Mouse (Mus musculus) heart, embryonic 12.5 days (tissue): Measurements from ENCODE around the gene Tanc1. TPM values are rescaled to one million over a fixed set of nuclear protein-coding genes. Genes with fewer than 3 reads are reported as not detected.
A peak's percentile ranks its signal among the peaks of the same experiment; 100 is the strongest.
"Not testable (repeated sequence)": the region's sequence is repeated elsewhere in the genome, so short reads cannot be mapped to it uniquely, and the experiment has no call there.

Experiments used
- ATAC-seq: fragments of 200-750 bp; cut with Nextera tagmentation; 2 replicates; pipeline ENCODE4 v1.8.0; 2017; ENCODE audit warnings: moderate TSS enrichment, moderate library complexity; ENCODE audit not compliant: insufficient number of reproducible peaks, low FRiP score
- H3K27ac ChIP-seq: fragments of 300-500 bp; sonication (generic); 2 replicates; pipeline ENCODE4 v1.5.1; 2016; ENCODE audit warnings: mild to moderate bottlenecking, moderate library complexity; ENCODE audit not compliant: poor library complexity, severe bottlenecking
- H3K27me3 ChIP-seq: fragments of 300-500 bp; sonication (generic); replicated peaks from 2 replicates; pipeline ENCODE4 v1.6.1; 2016; ENCODE audit warnings: mild to moderate bottlenecking, moderate library complexity
- H3K36me3 ChIP-seq: fragments of 300-500 bp; sonication (generic); 2 replicates; pipeline ENCODE4 v1.6.1; 2016; ENCODE audit warnings: mild to moderate bottlenecking, moderate library complexity
- H3K4me1 ChIP-seq: fragments of 300-500 bp; sonication (generic); replicated peaks from 2 replicates; pipeline ENCODE4 v1.6.1; 2016; ENCODE audit warnings: mild to moderate bottlenecking
- H3K4me2 ChIP-seq: fragments of 300-500 bp; sonication (generic); 2 replicates; pipeline ENCODE4 v1.6.1; 2016; ENCODE audit warnings: mild to moderate bottlenecking, moderate library complexity
- H3K4me3 ChIP-seq: fragments of 300-500 bp; sonication (generic); 2 replicates; pipeline ENCODE4 v1.5.1; 2016; ENCODE audit warnings: mild to moderate bottlenecking
- H3K9ac ChIP-seq: fragments of 300-500 bp; sonication (generic); 2 replicates; pipeline ENCODE4 v1.6.1; 2016; ENCODE audit warnings: mild to moderate bottlenecking, moderate library complexity
- H3K9me3 ChIP-seq: fragments of 300-500 bp; sonication (generic); replicated peaks from 2 replicates; pipeline ENCODE4 v1.6.1; 2016; ENCODE audit warnings: mild to moderate bottlenecking, moderate library complexity
- WGBS: fragments of 180-500 bp; shearing (Covaris S2); methylation state at CpG from one replicate; pipeline ENCODE4 v1.1.7; 2016; 5-methylcytosine and 5-hydroxymethylcytosine counted together
- polyA plus RNA-seq: library from polyadenylated mRNA; unstranded; fragments of >200 nt; fragmentation: Nextera tagmentation; extraction: Ambion mirVana; gene quantifications from 2 replicates; pipeline ENCODE4 v1.2.1, GENCODE M21; 2016

The Tanc1 gene
- polyA plus RNA-seq, 1 experiment from 2014 or later = 37.4 TPM

- not testable (repeated sequence) for H3K27me3 ChIP-seq, H3K9me3 ChIP-seq, ATAC-seq, H3K4me3 ChIP-seq, H3K9ac ChIP-seq, H3K4me2 ChIP-seq, H3K4me1 ChIP-seq, H3K27ac ChIP-seq
- peaks cover 36% of the 10 kb centered on the region for H3K36me3 ChIP-seq
- 90% methylated on average over 4 of the region's 5 CpGs for WGBS
Measured at GRCm38 (mm10) chr2:59851885-59852284, 240.0 kb downstream of the Tanc1 start.

GRCm38 (mm10) chr2:59852916-59853315 is 241.1 kb downstream of the Tanc1 start:
- peaks cover 45% of the 10 kb centered on the region for H3K36me3 ChIP-seq
- no peaks in the 10 kb centered on the region for H3K9me3 ChIP-seq
- peaks cover 8% of the 10 kb centered on the region for H3K4me1 ChIP-seq
- H3K4me2 ChIP-seq = no peak overlapping the region
- H3K4me3 ChIP-seq = no peak overlapping the region
- WGBS = 87% methylated on average over 11 of the region's 11 CpGs
- no peak overlapping the region for H3K27ac ChIP-seq
- no peaks in the 10 kb centered on the region for H3K27me3 ChIP-seq
- H3K9ac ChIP-seq = no peak overlapping the region
- ATAC-seq = no peak

- H3K4me3 ChIP-seq = no peak overlapping the region
- H3K4me1 ChIP-seq = peaks cover 8% of the 10 kb centered on the region
- no peak overlapping the region for H3K27ac ChIP-seq
- no peak overlapping the region for H3K4me2 ChIP-seq
- WGBS = 84% methylated on average over 10 of the region's 10 CpGs
- H3K9me3 ChIP-seq = no peaks in the 10 kb centered on the region
- ATAC-seq = no peak
- peaks cover 50% of the 10 kb centered on the region for H3K36me3 ChIP-seq
- H3K27me3 ChIP-seq = no peaks in the 10 kb centered on the region
- no peak overlapping the region for H3K9ac ChIP-seq
Measured at GRCm38 (mm10) chr2:59853543-59853942, 241.7 kb downstream of the Tanc1 start.

GRCm38 (mm10) chr2:59854363-59854762 is 242.5 kb downstream of the Tanc1 start:
- no peak overlapping the region for H3K27ac ChIP-seq
- H3K9ac ChIP-seq = no peak overlapping the region
- peaks cover 8% of the 10 kb centered on the region for H3K4me1 ChIP-seq
- H3K4me2 ChIP-seq = no peak overlapping the region
- no peaks in the 10 kb centered on the region for H3K9me3 ChIP-seq
- peaks cover 58% of the 10 kb centered on the region for H3K36me3 ChIP-seq
- no peak for ATAC-seq
- H3K27me3 ChIP-seq = no peaks in the 10 kb centered on the region
- H3K4me3 ChIP-seq = no peak overlapping the region
- 83% methylated on average over 9 of the region's 9 CpGs for WGBS

GRCm38 (mm10) chr2:59862618-59863017 is 250.8 kb downstream of the Tanc1 start:
- no peaks in the 10 kb centered on the region for H3K9me3 ChIP-seq
- H3K36me3 ChIP-seq = peaks cover 53% of the 10 kb centered on the region
- H3K4me2 ChIP-seq = no peak overlapping the region
- 85% methylated on average over 6 of the region's 6 CpGs for WGBS
- no peaks in the 10 kb centered on the region for H3K4me1 ChIP-seq
- no peak overlapping the region for H3K4me3 ChIP-seq
- no peak overlapping the region for H3K9ac ChIP-seq
- H3K27ac ChIP-seq = no peak overlapping the region
- no peak for ATAC-seq
- H3K27me3 ChIP-seq = no peaks in the 10 kb centered on the region

GRCm38 (mm10) chr2:59870526-59870925 is 258.7 kb downstream of the Tanc1 start:
- 88% methylated on average over 6 of the region's 6 CpGs for WGBS
- no peaks in the 10 kb centered on the region for H3K27me3 ChIP-seq
- H3K36me3 ChIP-seq = peaks cover 36% of the 10 kb centered on the region
- H3K27ac ChIP-seq = no peak overlapping the region
- H3K4me2 ChIP-seq = no peak overlapping the region
- H3K9ac ChIP-seq = no peak overlapping the region
- H3K9me3 ChIP-seq = no peaks in the 10 kb centered on the region
- no peak for ATAC-seq
- H3K4me3 ChIP-seq = no peak overlapping the region
- H3K4me1 ChIP-seq = no peaks in the 10 kb centered on the region

GRCm38 (mm10) chr2:59876482-59876881 is 264.6 kb downstream of the Tanc1 start:
- Histone ChIP-seq H3K4me3 (no peak overlapping the region), H3K27ac (no peak overlapping the region), H3K9ac (no peak overlapping the region), H3K9me3 (peaks cover 16% of the 10 kb centered on the region; the same call in 1 of the 2 replicates), H3K27me3 (no peaks in the 10 kb centered on the region), H3K4me2 (no peak overlapping the region), H3K36me3 (peaks cover 56% of the 10 kb centered on the region), H3K4me1 (peaks cover 7% of the 10 kb centered on the region)
- WGBS = 86% methylated on average over 15 of the region's 15 CpGs
- no peak for ATAC-seq

- ATAC-seq = no peak
- no peak overlapping the region for H3K4me2 ChIP-seq
- H3K9ac ChIP-seq = no peak overlapping the region
- WGBS = 77% methylated on average over 4 of the region's 4 CpGs
- peaks cover 48% of the 10 kb centered on the region for H3K36me3 ChIP-seq
- no peak overlapping the region for H3K27ac ChIP-seq
- H3K27me3 ChIP-seq = no peaks in the 10 kb centered on the region
- no peak overlapping the region for H3K4me3 ChIP-seq
- H3K9me3 ChIP-seq = peaks cover 16% of the 10 kb centered on the region; the same call in 1 of the 2 replicates
- peaks cover 9% of the 10 kb centered on the region for H3K4me1 ChIP-seq
Measured at GRCm38 (mm10) chr2:59877335-59877734, 265.5 kb downstream of the Tanc1 start.

- Histone ChIP-seq H3K27me3 (no peaks in the 10 kb centered on the region), H3K4me1 (peaks cover 14% of the 10 kb centered on the region), H3K27ac (no peak overlapping the region), H3K9ac (no peak overlapping the region; the same call in 1 of the 2 replicates), H3K9me3 (peaks cover 16% of the 10 kb centered on the region; the same call in 1 of the 2 replicates), H3K4me2 (0 out of 2 replicates have a peak overlapping the region, but pooled peaks have one; percentile 9), H3K4me3 (no peak overlapping the region), H3K36me3 (peaks cover 40% of the 10 kb centered on the region)
- ATAC-seq = no peak
- WGBS = 67% methylated on average over 19 of the region's 19 CpGs
Measured at GRCm38 (mm10) chr2:59878221-59878620, 266.4 kb downstream of the Tanc1 start.

GRCm38 (mm10) chr2:59881404-59881803 is 269.6 kb downstream of the Tanc1 start:
- 38% methylated on average over 6 of the region's 6 CpGs for WGBS
- Histone ChIP-seq H3K4me3 (peak overlapping the region; percentile 75), H3K9me3 (peaks cover 16% of the 10 kb centered on the region; the same call in 1 of the 2 replicates), H3K27me3 (no peaks in the 10 kb centered on the region), H3K9ac (peak overlapping the region; percentile 83), H3K36me3 (peaks cover 21% of the 10 kb centered on the region), H3K4me1 (peaks cover 15% of the 10 kb centered on the region), H3K27ac (peak overlapping the region; percentile 80), H3K4me2 (peak overlapping the region; percentile 64)
- no peak for ATAC-seq

GRCm38 (mm10) chr2:59881831-59882741 is 270.2 kb downstream of the Tanc1 start, which contains the start of gene Wdsub1:
TSS of gene Wdsub1 (minus strand) at chr2:59882591.
- Histone ChIP-seq H3K27ac (peak within 1 kb of the TSS; percentile 80), H3K4me2 (peak within 1 kb of the TSS; percentile 64), H3K4me1 (peaks cover 15% of the 10 kb centered on the region), H3K36me3 (peaks cover 17% of the 10 kb centered on the region), H3K9me3 (peaks cover 16% of the 10 kb centered on the region; the same call in 1 of the 2 replicates), H3K4me3 (peak within 1 kb of the TSS; percentile 75), H3K9ac (peak within 1 kb of the TSS; percentile 83), H3K27me3 (no peaks in the 10 kb centered on the region)
- WGBS = 4% methylated on average over 56 of the region's 57 CpGs
- peak; percentile 98 for ATAC-seq
